Mouse (Mus musculus) limb, embryonic 12.5 days (tissue): ENCODE data around the gene Rassf2. TPM values are rescaled to one million over a fixed set of nuclear protein-coding genes. Genes with fewer than 3 reads are reported as not detected.

Source experiments
- ATAC-seq: fragments of 200-750 bp; cut with Nextera tagmentation; 2 replicates; pipeline ENCODE4 v1.8.0; 2017; ENCODE audit warnings: low read depth, moderate TSS enrichment; ENCODE audit not compliant: insufficient number of reproducible peaks, insufficient read depth, low FRiP score, low TSS enrichment
- H3K27ac ChIP-seq: fragments of 300-500 bp; sonication (generic); 2 replicates; pipeline ENCODE4 v1.5.1; 2016; ENCODE audit warnings: mild to moderate bottlenecking, moderate library complexity
- H3K27me3 ChIP-seq: fragments of 300-500 bp; sonication (generic); 2 replicates; pipeline ENCODE4 v1.6.1; 2016; ENCODE audit warnings: mild to moderate bottlenecking, moderate library complexity
- H3K36me3 ChIP-seq: fragments of 300-500 bp; sonication (generic); 2 replicates; pipeline ENCODE4 v1.6.1; 2016; ENCODE audit warnings: mild to moderate bottlenecking, moderate library complexity
- H3K4me1 ChIP-seq: fragments of 300-500 bp; sonication (generic); replicated peaks from 2 replicates; pipeline ENCODE4 v1.6.1; 2016
- H3K4me2 ChIP-seq: fragments of 300-500 bp; sonication (generic); 2 replicates; pipeline ENCODE4 v1.6.1; 2016; ENCODE audit warnings: mild to moderate bottlenecking, moderate library complexity
- H3K4me3 ChIP-seq: fragments of 300-500 bp; sonication (generic); replicated peaks from 2 replicates; pipeline ENCODE4 v1.5.1; 2016; ENCODE audit warnings: mild to moderate bottlenecking
- H3K9ac ChIP-seq: fragments of 300-500 bp; sonication (generic); replicated peaks from 2 replicates; pipeline ENCODE4 v1.6.1; 2016; ENCODE audit warnings: mild to moderate bottlenecking, moderate library complexity
- H3K9me3 ChIP-seq: fragments of 300-500 bp; sonication (generic); 2 replicates; pipeline ENCODE4 v1.6.1; 2016; ENCODE audit warnings: mild to moderate bottlenecking, moderate library complexity
- WGBS: fragments of 180-500 bp; shearing (Covaris S2); methylation state at CpG from one replicate; pipeline ENCODE4 v1.1.7; 2016; 5-methylcytosine and 5-hydroxymethylcytosine counted together
- polyA plus RNA-seq: library from polyadenylated mRNA; unstranded; fragments of >200 nt; fragmentation: Nextera tagmentation; extraction: Ambion mirVana; gene quantifications from 2 replicates; pipeline ENCODE4 v1.2.1, GENCODE M21; 2016

The Rassf2 gene
- polyA plus RNA-seq, 1 experiment from 2014 or later, result 5.3 TPM

DNA sequence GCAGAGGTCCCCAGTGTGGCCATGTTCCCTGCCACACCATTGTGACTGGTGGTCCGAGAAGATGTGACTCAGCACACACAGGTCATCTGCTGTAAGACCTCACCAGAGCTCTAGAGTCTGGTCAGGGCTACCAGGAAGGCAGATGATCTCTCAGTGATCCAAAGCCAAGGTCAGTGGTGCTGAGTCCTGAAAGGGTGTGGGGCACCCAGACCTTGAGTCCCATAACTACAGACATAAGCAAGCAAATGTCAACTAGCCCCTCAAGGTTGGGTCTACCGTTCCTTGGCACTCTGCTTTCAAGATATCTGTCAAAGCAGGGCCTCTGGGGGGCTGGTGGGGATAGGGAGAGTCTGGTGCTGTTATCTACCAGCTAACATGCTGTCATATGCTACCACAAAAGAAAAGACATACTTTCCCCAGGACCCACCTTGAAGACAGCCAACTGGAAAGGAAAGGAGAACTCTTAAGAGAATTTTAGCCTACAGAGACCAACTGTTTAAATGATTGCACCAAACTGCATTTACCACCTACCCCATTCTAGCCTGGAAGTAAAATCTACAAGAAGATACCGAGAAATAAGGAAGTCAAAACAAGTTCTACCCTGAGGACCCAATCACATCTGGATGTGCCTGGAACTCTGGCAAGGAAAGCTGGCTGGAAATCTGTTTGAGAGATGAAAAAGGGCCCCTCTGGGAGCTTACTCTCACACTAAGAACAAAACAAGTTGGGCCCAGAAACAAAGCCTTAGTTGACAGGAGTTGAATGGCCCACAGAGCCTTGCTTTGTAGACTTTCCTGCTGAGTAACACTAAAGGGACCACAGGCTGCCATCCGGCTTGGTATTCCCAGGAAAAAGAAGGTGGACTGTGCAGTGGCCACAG, 4.8 kb upstream of the Rassf2 start:
- H3K27ac ChIP-seq, result 0 out of 2 replicates have a peak overlapping the region, but pooled peaks have one; percentile 17
- no peak for ATAC-seq
- WGBS, result 80% methylated on average over 4 of the region's 4 CpGs
- no peak overlapping the region for H3K4me3 ChIP-seq
- no peaks in the 10 kb centered on the region for H3K9me3 ChIP-seq
- H3K4me1 ChIP-seq, result peaks cover 13% of the 10 kb centered on the region
- H3K27me3 ChIP-seq, result peaks cover 18% of the 10 kb centered on the region; the same call in 1 of the 2 replicates
- no peak overlapping the region for H3K9ac ChIP-seq
- no peak overlapping the region for H3K4me2 ChIP-seq
- H3K36me3 ChIP-seq, result no peaks in the 10 kb centered on the region

- H3K27me3 ChIP-seq, result peaks cover 51% of the 10 kb centered on the region
- H3K4me3 ChIP-seq, result no peak overlapping the region
- H3K36me3 ChIP-seq, result no peaks in the 10 kb centered on the region
- no peak overlapping the region for H3K27ac ChIP-seq
- peaks cover 29% of the 10 kb centered on the region for H3K4me1 ChIP-seq
- WGBS, result 71% methylated on average over 11 of the region's 11 CpGs
- H3K9me3 ChIP-seq, result no peaks in the 10 kb centered on the region
- ATAC-seq, result no peak
- H3K4me2 ChIP-seq, result no peak overlapping the region
- no peak overlapping the region for H3K9ac ChIP-seq
Measured at GRCm38 (mm10) chr2:132031364-132032095, 1.5 kb upstream of the Rassf2 start.

DNA sequence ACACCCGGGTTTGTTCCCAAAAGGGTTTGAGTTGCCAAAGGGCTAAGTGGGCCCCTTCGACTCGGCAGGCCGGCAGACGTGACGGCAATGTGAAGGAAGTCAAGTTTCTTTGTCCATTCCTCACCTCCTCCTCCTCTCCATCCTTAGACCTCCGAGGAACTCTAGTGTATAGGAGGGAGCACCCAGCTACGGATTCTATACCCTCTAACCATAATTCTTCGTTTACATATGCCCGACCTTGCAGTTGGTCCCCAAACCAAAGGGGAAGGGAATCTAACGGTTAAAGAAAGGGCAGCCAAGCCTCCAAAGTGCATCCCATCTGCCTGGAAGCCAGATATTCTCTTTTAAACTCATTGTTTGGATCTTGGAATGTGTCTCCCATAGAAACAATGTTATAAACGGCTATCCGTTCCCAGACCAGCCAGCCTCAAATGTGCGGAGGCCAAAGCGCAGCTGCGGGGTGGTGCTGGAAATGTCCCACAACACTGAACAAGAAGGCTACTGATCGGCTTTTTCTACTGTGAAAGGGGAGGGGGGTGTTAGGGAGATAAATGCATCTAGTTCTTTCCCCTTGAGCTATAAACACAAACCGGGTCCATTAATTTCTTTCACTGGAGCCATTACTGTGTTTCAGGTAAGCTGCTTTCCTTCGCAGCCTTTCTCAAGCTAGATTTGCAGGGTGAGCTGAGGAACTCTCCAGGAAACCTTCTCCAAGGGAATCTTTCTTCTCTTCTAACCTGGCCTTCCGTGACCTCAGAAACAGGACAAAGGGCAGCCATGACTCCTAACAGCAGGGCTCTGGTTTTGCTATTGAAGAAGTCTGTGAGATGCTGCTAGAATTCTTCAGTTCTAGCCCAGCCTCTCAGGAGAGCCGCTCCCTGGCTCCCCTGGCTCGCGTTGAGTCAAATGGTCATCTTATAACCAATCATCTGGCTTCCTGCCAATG, 633 bp upstream of the Rassf2 start:
- H3K9ac ChIP-seq, result peak overlapping the region; percentile 62
- WGBS, result 16% methylated on average over 23 of the region's 23 CpGs
- peaks cover 58% of the 10 kb centered on the region for H3K27me3 ChIP-seq
- peak overlapping the region; percentile 60 for H3K4me3 ChIP-seq
- peak overlapping the region; percentile 42; the same call in 1 of the 2 replicates for H3K27ac ChIP-seq
- H3K4me1 ChIP-seq, result peaks cover 29% of the 10 kb centered on the region
- H3K9me3 ChIP-seq, result no peaks in the 10 kb centered on the region
- no peaks in the 10 kb centered on the region for H3K36me3 ChIP-seq
- ATAC-seq, result no peak
- H3K4me2 ChIP-seq, result peak overlapping the region; percentile 94

DNA sequence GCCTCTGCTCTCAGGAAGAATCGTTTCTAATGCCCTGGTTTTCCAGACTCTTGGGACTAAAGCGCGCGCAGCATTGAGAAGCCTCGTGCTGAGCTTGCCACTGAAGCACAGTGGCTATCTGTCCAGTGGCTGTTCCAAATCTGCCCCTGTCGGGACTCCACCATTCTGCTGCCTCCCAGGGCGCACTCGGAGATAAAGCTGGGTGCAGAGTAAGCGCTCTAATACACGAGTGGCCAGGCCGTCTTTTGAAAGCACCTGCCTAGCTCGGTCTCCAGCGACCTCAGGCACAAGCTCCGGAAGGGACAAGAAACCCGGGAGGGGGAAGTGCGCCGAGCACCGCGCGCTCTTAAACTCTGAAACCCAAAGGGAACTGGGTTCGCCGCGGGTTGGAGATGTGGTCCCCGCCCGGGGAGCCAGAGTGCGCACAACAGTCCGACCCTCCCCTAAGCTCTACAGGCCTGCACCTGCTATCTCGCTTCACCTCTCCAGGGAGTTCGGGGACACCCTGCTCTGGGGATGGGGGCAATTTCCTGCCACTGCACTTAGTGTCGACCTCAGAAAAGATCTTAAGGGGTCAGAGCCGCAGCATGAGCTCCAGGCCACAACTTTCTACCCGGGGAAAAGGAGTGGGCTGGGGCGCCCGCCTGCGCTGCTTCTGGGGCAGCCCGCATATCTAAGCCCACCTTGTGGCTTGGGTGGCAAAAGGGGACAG, 1.0 kb downstream of the Rassf2 start:
- under 1% methylated on average over 36 of the region's 36 CpGs for WGBS
- Histone ChIP-seq H3K36me3 (no peaks in the 10 kb centered on the region), H3K27me3 (peaks cover 58% of the 10 kb centered on the region), H3K4me3 (peak overlapping the region; percentile 60), H3K9me3 (no peaks in the 10 kb centered on the region), H3K9ac (peak overlapping the region; percentile 62), H3K4me2 (peak overlapping the region; percentile 94), H3K27ac (0 out of 2 replicates have a peak overlapping the region, but pooled peaks have one; percentile 23), H3K4me1 (peaks cover 29% of the 10 kb centered on the region)
- ATAC-seq, result peak; percentile 49

DNA sequence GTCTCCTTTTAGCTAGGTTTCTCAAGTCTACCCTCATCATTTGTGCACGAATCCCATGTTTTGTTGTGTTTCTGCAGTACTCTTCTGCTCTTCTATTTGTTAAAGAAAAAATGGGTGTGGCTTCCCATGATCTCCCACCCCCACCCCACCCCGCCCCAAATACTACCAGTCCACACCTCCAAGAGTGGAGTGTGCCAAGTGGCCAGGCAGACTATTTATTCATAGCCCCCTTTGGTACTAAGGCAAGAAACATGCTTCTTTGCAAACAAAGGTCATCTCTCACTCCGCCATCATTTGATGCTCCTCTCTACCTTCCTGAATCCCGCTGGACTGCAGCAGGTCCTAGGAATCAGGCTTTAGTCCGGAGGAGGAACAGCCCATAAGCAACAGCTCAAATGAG, 2.0 kb downstream of the Rassf2 start:
- Histone ChIP-seq H3K9me3 (no peaks in the 10 kb centered on the region), H3K4me2 (peak overlapping the region; percentile 94), H3K27ac (no peak overlapping the region), H3K36me3 (no peaks in the 10 kb centered on the region), H3K4me3 (peak overlapping the region; percentile 60; the same call in 1 of the 2 replicates), H3K9ac (no peak overlapping the region), H3K27me3 (peaks cover 58% of the 10 kb centered on the region), H3K4me1 (peaks cover 26% of the 10 kb centered on the region)
- WGBS, result 57% methylated on average over 5 of the region's 5 CpGs
- ATAC-seq, result no peak

DNA sequence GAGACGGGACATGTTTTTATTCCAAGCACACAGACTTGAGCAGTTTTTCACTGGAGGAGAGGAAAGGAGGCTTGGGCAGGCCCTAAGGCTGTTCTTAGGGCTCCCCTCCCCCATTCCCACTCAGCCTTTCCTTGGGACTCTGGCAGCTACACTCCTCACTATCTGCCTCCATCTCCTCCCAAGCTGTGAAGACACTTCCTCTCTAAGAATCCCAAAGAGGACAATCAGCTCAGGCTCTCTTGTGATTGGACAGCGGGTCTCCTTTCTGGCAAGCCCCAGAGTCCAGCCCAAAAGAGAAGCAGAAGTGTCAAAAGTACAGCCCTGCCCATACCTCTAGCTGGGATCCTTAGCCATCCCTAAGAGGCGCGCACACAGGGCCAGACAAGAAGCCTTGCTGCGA, 2.7 kb downstream of the Rassf2 start:
- Histone ChIP-seq H3K27me3 (peaks cover 58% of the 10 kb centered on the region), H3K36me3 (no peaks in the 10 kb centered on the region), H3K4me2 (no peak overlapping the region), H3K4me3 (no peak overlapping the region), H3K9ac (no peak overlapping the region), H3K27ac (no peak overlapping the region), H3K4me1 (peaks cover 26% of the 10 kb centered on the region), H3K9me3 (no peaks in the 10 kb centered on the region)
- no peak for ATAC-seq
- 46% methylated on average over 5 of the region's 5 CpGs for WGBS

DNA sequence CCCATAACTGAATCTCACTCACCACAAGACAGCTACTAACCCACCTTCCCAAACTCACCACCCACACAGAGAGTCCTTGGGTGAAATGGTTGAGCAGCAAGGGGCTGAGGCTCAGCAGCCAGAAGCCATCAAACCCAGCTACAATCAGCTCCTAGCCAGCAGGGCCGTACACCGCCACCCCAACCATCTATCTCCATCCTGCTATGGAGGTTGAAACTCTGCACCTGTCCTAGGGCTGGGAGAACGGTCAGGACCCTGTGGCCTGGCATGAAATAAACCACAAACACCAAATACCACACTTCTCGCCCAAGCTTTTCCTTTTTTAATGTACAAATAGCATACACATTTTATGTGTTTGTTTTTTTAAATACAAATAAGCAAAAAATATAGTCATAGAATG, 6.0 kb downstream of the Rassf2 start:
- no peaks in the 10 kb centered on the region for H3K9me3 ChIP-seq
- H3K36me3 ChIP-seq, result no peaks in the 10 kb centered on the region
- H3K27ac ChIP-seq, result no peak overlapping the region
- H3K4me2 ChIP-seq, result no peak overlapping the region
- ATAC-seq, result no peak
- no peak overlapping the region for H3K4me3 ChIP-seq
- H3K4me1 ChIP-seq, result peaks cover 19% of the 10 kb centered on the region
- WGBS, result 85% methylated on average over 4 of the region's 4 CpGs
- peaks cover 32% of the 10 kb centered on the region for H3K27me3 ChIP-seq
- no peak overlapping the region for H3K9ac ChIP-seq

DNA sequence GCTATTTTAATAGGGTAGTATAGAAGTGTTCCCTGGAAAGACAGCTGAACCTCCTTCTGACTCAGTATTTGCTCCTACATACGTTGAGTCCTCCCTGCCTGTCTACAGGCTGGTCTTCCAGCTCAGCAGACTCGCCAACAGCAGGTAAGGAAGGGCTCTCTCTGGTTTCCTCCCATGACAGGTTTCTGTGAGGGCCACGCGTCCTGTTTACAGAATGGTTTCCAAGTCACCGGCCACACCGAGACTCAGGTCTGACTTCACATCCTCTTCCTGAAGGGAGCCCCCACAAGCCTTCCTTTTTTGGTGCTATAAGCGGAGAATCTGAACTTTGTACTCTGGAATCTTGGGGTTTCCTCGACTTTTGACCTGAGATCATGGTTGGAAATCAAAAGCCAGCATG, 7.4 kb downstream of the Rassf2 start:
- ATAC-seq, result no peak
- peaks cover 18% of the 10 kb centered on the region for H3K27me3 ChIP-seq
- H3K4me3 ChIP-seq, result no peak overlapping the region
- no peak overlapping the region for H3K4me2 ChIP-seq
- WGBS, result 79% methylated on average over 8 of the region's 8 CpGs
- no peak overlapping the region for H3K9ac ChIP-seq
- H3K36me3 ChIP-seq, result no peaks in the 10 kb centered on the region
- H3K4me1 ChIP-seq, result 0 out of 2 replicates have a peak, but pooled peaks cover 11% of the 10 kb centered on the region
- H3K9me3 ChIP-seq, result no peaks in the 10 kb centered on the region
- no peak overlapping the region for H3K27ac ChIP-seq

- Histone ChIP-seq H3K4me2 (no peak overlapping the region), H3K9ac (no peak overlapping the region), H3K4me1 (0 out of 2 replicates have a peak, but pooled peaks cover 11% of the 10 kb centered on the region), H3K27me3 (peaks cover 8% of the 10 kb centered on the region), H3K36me3 (no peaks in the 10 kb centered on the region), H3K9me3 (no peaks in the 10 kb centered on the region), H3K27ac (peak overlapping the region; percentile 41; the same call in 1 of the 2 replicates), H3K4me3 (no peak overlapping the region)
- no peak for ATAC-seq
- WGBS, result 78% methylated on average over 4 of the region's 4 CpGs
Measured at GRCm38 (mm10) chr2:132021616-132022015, 8.4 kb downstream of the Rassf2 start.

- no peaks in the 10 kb centered on the region for H3K36me3 ChIP-seq
- H3K4me1 ChIP-seq, result 0 out of 2 replicates have a peak, but pooled peaks cover 11% of the 10 kb centered on the region
- ATAC-seq, result no peak
- no peaks in the 10 kb centered on the region for H3K9me3 ChIP-seq
- peaks cover 4% of the 10 kb centered on the region; the same call in 1 of the 2 replicates for H3K27me3 ChIP-seq
- H3K27ac ChIP-seq, result no peak overlapping the region
- H3K4me3 ChIP-seq, result no peak overlapping the region
- WGBS, result 47% methylated on average over 5 of the region's 5 CpGs
- H3K9ac ChIP-seq, result no peak overlapping the region
- H3K4me2 ChIP-seq, result no peak overlapping the region
Measured at GRCm38 (mm10) chr2:132020991-132021541, 9.0 kb downstream of the Rassf2 start.
